Mouse (Mus musculus): ENCODE measurements around the gene Crybb1. TPM values are rescaled to one million over a fixed set of nuclear protein-coding genes. Genes with fewer than 3 reads are reported as not detected.

Crybb1 gene
- polyA plus RNA-seq, 1 experiment from 2014 or later: 2.6 TPM

DNA sequence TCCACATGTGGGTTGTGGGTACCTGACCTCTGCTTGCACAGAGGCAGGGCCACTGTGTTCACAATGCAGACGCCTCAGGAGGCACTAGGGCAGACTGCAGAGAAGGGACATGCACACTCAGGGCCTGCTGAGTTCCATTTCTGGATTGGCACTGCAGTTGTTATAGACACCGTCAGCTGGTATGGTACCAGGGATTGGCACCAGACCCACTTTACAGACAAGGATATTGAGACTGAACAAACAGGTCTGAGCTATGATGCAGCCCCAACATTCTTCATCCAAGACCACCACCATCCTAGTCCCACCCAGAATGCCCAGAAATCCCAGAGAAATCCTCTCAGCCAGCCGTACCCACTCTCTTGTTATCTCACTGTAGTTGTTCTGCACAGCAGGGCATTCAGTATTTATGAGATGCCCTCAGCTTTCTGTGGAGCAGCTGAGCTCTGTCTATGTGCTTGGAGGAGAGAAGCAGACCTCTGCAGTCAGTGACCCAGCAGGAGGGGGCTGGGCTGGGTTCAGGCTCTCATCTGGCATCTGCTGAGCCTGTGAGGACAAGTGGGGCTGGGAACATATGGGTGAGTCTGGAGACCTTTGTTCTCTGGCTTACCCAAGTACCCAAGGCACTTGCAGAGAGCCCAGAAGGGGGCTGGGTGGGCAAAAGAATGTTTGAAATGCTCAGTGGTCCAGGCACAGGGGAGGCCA, 16.7 kb upstream of the Crybb1 start:
- no peaks in the 10 kb centered on the region for H3K9me3 ChIP-seq
- H3K27ac ChIP-seq: no peak overlapping the region
- no peak for ATAC-seq (ENCODE audit: insufficient number of reproducible peaks, low FRiP score, low TSS enrichment, low read depth)
- no peak overlapping the region for H3K9ac ChIP-seq
- 52% methylated on average over 3 of the region's 3 CpGs for WGBS
- no peak overlapping the region for H3K4me3 ChIP-seq
- H3K36me3 ChIP-seq: no peaks in the 10 kb centered on the region
- no peak overlapping the region for H3K4me2 ChIP-seq
- H3K27me3 ChIP-seq: peaks cover 34% of the 10 kb centered on the region
- peaks cover 9% of the 10 kb centered on the region for H3K4me1 ChIP-seq

GRCm38 (mm10) chr5:112240761-112241160, 14.9 kb upstream of the Crybb1 start:
- Histone ChIP-seq H3K27me3 (peaks cover 33% of the 10 kb centered on the region), H3K4me3 (peak overlapping the region; percentile 15; the same call in 1 of the 2 replicates), H3K9ac (no peak overlapping the region), H3K4me2 (0 out of 2 replicates have a peak overlapping the region, but pooled peaks have one; percentile 24), H3K4me1 (peaks cover 9% of the 10 kb centered on the region), H3K36me3 (no peaks in the 10 kb centered on the region), H3K27ac (no peak overlapping the region), H3K9me3 (no peaks in the 10 kb centered on the region)
- WGBS: 1% methylated on average over 10 of the region's 10 CpGs
- ATAC-seq (ENCODE audit: insufficient number of reproducible peaks, low FRiP score, low TSS enrichment, low read depth): peak; percentile 72; the same call in 1 of the 2 replicates

DNA sequence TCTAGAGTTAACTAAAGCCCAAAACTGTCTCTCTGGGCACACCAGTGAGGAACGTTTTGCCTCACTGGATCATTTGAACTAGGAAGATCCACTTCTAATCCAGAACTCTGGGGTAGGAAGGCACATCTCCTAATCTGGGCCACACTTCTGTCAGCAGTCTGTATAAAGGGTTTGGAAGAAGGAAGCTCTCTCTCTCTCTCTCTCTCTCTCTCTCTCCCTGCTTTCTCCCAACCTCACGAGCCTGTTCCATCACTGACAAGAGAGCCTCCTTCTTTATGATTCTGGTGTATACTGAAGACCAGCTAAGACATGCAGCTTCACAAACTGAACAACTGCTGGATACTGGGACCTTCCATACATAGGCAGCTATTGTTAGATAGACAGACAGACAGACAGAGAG, 13.8 kb upstream of the Crybb1 start:
- no peak overlapping the region for H3K4me2 ChIP-seq
- WGBS: 63% methylated on average over 2 of the region's 2 CpGs
- peaks cover 9% of the 10 kb centered on the region for H3K4me1 ChIP-seq
- H3K9me3 ChIP-seq: no peaks in the 10 kb centered on the region
- peaks cover 32% of the 10 kb centered on the region for H3K27me3 ChIP-seq
- no peak overlapping the region for H3K4me3 ChIP-seq
- no peak for ATAC-seq (ENCODE audit: insufficient number of reproducible peaks, low FRiP score, low TSS enrichment, low read depth)
- H3K36me3 ChIP-seq: no peaks in the 10 kb centered on the region
- no peak overlapping the region for H3K9ac ChIP-seq
- no peak overlapping the region for H3K27ac ChIP-seq

DNA sequence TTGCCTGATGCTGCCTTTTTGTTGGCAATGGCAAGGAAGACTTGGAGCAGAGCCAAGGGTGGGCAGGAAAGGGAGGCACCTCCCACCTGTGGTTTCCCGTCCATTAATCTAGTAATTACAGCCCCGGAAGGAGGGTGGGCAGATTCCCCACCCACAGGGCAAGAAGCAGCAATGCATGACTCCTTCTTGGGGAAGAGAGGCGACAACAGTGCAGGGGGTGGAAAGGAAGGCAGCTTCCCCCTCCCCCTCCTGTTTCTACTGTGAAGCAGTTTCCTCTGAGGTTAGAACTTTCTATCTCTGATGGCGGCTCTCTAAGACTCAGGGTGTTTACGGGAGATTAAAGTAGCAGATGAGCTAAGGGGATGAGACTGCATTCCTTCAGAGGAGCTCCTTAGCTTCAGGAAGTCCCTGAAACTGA, 13.2 kb upstream of the Crybb1 start:
- Histone ChIP-seq H3K9me3 (no peaks in the 10 kb centered on the region), H3K36me3 (no peaks in the 10 kb centered on the region)
- ATAC-seq (ENCODE audit: insufficient number of reproducible peaks, low FRiP score, low TSS enrichment, low read depth): no peak

GRCm38 (mm10) chr5:112243041-112243440, 12.6 kb upstream of the Crybb1 start:
- Histone ChIP-seq H3K9me3 (no peaks in the 10 kb centered on the region), H3K27me3 (peaks cover 23% of the 10 kb centered on the region), H3K4me1 (peaks cover 3% of the 10 kb centered on the region; the same call in 1 of the 2 replicates), H3K36me3 (no peaks in the 10 kb centered on the region), H3K27ac (no peak overlapping the region), H3K4me2 (no peak overlapping the region), H3K4me3 (no peak overlapping the region), H3K9ac (no peak overlapping the region)
- ATAC-seq (ENCODE audit: insufficient number of reproducible peaks, low FRiP score, low TSS enrichment, low read depth): no peak
- 54% methylated on average over 5 of the region's 5 CpGs for WGBS

More for the DNA sequence above, 13.2 kb upstream of the Crybb1 start:
- Histone ChIP-seq H3K4me1 (peaks cover 7% of the 10 kb centered on the region), H3K4me2 (no peak overlapping the region), H3K27me3 (peaks cover 29% of the 10 kb centered on the region), H3K27ac (no peak overlapping the region), H3K9ac (no peak overlapping the region), H3K4me3 (no peak overlapping the region)
- WGBS: 55% methylated on average over 5 of the region's 5 CpGs

GRCm38 (mm10) chr5:112243539-112244274, 11.9 kb upstream of the Crybb1 start:
- no peak for ATAC-seq (ENCODE audit: insufficient number of reproducible peaks, low FRiP score, low TSS enrichment, low read depth)
- Histone ChIP-seq H3K4me1 (peaks cover 3% of the 10 kb centered on the region; the same call in 1 of the 2 replicates), H3K4me2 (no peak overlapping the region), H3K9me3 (no peaks in the 10 kb centered on the region), H3K9ac (no peak overlapping the region), H3K4me3 (no peak overlapping the region), H3K27me3 (peaks cover 16% of the 10 kb centered on the region), H3K36me3 (no peaks in the 10 kb centered on the region), H3K27ac (no peak overlapping the region)
- 57% methylated on average over 10 of the region's 10 CpGs for WGBS

DNA sequence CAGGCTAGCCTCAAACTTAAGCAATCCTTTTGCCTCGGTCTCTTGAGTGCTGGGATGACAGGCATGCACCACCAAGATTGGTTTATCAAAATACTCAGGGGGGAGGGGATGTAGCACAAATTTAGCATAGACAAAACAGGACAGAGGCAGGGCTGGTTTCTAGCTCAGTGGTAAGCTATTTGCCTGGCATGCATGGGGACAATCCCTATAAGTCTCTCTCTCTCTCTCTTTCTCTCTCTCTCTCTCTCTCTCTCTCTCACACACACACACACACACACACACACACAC, 11.4 kb upstream of the Crybb1 start:
- WGBS: 56% methylated on average over 1 of the region's 1 CpGs

GRCm38 (mm10) chr5:112244890-112245615, 10.6 kb upstream of the Crybb1 start:
- WGBS: 39% methylated on average over 8 of the region's 8 CpGs
- Histone ChIP-seq H3K27me3 (peaks cover 13% of the 10 kb centered on the region), H3K4me1 (peaks cover 3% of the 10 kb centered on the region; the same call in 1 of the 2 replicates), H3K9me3 (no peaks in the 10 kb centered on the region), H3K4me2 (no peak overlapping the region), H3K27ac (no peak overlapping the region), H3K9ac (no peak overlapping the region), H3K36me3 (no peaks in the 10 kb centered on the region), H3K4me3 (no peak overlapping the region)
- ATAC-seq (ENCODE audit: insufficient number of reproducible peaks, low FRiP score, low TSS enrichment, low read depth): no peak

More for the DNA sequence above, 11.4 kb upstream of the Crybb1 start:
- Histone ChIP-seq H3K4me2 (no peak overlapping the region), H3K9me3 (no peaks in the 10 kb centered on the region), H3K27me3 (peaks cover 14% of the 10 kb centered on the region), H3K36me3 (no peaks in the 10 kb centered on the region), H3K4me1 (peaks cover 3% of the 10 kb centered on the region; the same call in 1 of the 2 replicates), H3K9ac (no peak overlapping the region), H3K27ac (no peak overlapping the region), H3K4me3 (no peak overlapping the region)
- no peak for ATAC-seq (ENCODE audit: insufficient number of reproducible peaks, low FRiP score, low TSS enrichment, low read depth)

- 45% methylated on average over 8 of the region's 8 CpGs for WGBS
These were observed 8.2 kb upstream of the Crybb1 start for GRCm38 (mm10) chr5:112247399-112247798.

GRCm38 (mm10) chr5:112249106-112249505, 6.5 kb upstream of the Crybb1 start:
- Histone ChIP-seq H3K4me3 (no peak overlapping the region), H3K4me2 (no peak overlapping the region), H3K9ac (no peak overlapping the region), H3K27me3 (peaks cover 17% of the 10 kb centered on the region), H3K27ac (no peak overlapping the region), H3K36me3 (no peaks in the 10 kb centered on the region), H3K4me1 (peaks cover under 1% of the 10 kb centered on the region), H3K9me3 (no peaks in the 10 kb centered on the region)
- WGBS: 83% methylated on average over 11 of the region's 11 CpGs
- no peak for ATAC-seq (ENCODE audit: insufficient number of reproducible peaks, low FRiP score, low TSS enrichment, low read depth)

More at GRCm38 (mm10) chr5:112247399-112247798, 8.2 kb upstream of the Crybb1 start:
- Histone ChIP-seq H3K9me3 (no peaks in the 10 kb centered on the region), H3K4me3 (no peak overlapping the region), H3K27ac (no peak overlapping the region), H3K4me2 (no peak overlapping the region), H3K4me1 (no peaks in the 10 kb centered on the region; the same call in 1 of the 2 replicates), H3K9ac (no peak overlapping the region), H3K36me3 (no peaks in the 10 kb centered on the region), H3K27me3 (peaks cover 17% of the 10 kb centered on the region)
- ATAC-seq (ENCODE audit: insufficient number of reproducible peaks, low FRiP score, low TSS enrichment, low read depth): no peak

GRCm38 (mm10) chr5:112252400-112252799, 3.2 kb upstream of the Crybb1 start, which contains the start of gene Cryba4:
Gene Cryba4, minus strand, starts transcription at chr5:112252518.
- Histone ChIP-seq H3K4me1 (peaks cover 26% of the 10 kb centered on the region), H3K9me3 (no peaks in the 10 kb centered on the region), H3K27ac (no peak within 1 kb of the TSS), H3K36me3 (no peaks in the 10 kb centered on the region), H3K4me2 (no peak within 1 kb of the TSS), H3K4me3 (no peak within 1 kb of the TSS), H3K27me3 (peaks cover 10% of the 10 kb centered on the region; the same call in 1 of the 2 replicates), H3K9ac (no peak within 1 kb of the TSS; the same call in 1 of the 2 replicates)
- ATAC-seq (ENCODE audit: insufficient number of reproducible peaks, low FRiP score, low TSS enrichment, low read depth): no peak
- WGBS: 68% methylated on average over 2 of the region's 2 CpGs
